In the genomic region with DNA sequence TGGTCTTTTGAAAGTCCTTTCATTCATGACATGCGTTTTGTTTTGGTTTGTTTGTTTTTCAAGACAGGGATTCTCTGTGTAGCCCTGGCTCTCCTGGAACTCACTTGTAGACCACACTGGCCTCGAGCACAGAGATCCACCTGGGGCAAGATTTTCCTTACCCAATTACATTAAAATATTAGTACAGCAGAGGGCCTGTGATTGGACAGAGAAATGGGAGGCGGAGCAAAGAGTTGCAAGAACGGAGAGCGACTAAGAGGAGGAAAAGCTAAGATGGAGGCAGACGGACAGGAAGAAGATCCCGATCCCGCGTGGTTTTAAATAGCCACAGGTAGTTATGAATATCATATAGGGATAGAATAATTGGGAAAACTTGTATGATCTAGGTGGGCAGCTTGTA, we compare ENCODE assay signal across 9 mouse cellular contexts. TPM values are rescaled to one million over a fixed set of nuclear protein-coding genes. Genes with fewer than 3 reads are reported as not detected.
DNase-seq lines count a peak whose midpoint lies in the region; ATAC-seq and TF ChIP-seq lines count a peak whose summit lies in the region.
"Had no signal": no experiment of that assay in that cellular context is flagged by ENCODE, and none has a peak within 500 bp of the region (broad histone marks: within the 10 kb centered on the region; RNA-seq: fewer than 3 reads in every experiment).

No protein-coding gene starts in this region.

- TF ChIP-seq POLR2A in liver, adult 2 months (IDR thresholded peaks at IDR 0.05; ENCODE audit: extremely low read depth, insufficient read depth, low read length), result no peak

- H3K4me1 ChIP-seq in ES-E14 (ENCODE audit: control insufficient read depth in 2 of 2, insufficient read depth in 2 of 2, low read length in 2 of 2, poor library complexity in 1 of 2), result no peaks in the 10 kb centered on the region
- no peaks in the 10 kb centered on the region for H3K4me1 ChIP-seq in heart, embryonic 10.5 days
- no peaks in the 10 kb centered on the region for H3K4me1 ChIP-seq in liver, adult 2 months (ENCODE audit: control insufficient read depth, insufficient read depth, low read length)
- H3K4me1 ChIP-seq in stomach, postnatal 0 days (replicated peaks; ENCODE audit: control insufficient read depth, insufficient read depth), result no peaks in the 10 kb centered on the region
- H3K4me1 ChIP-seq: embryonic facial prominence, embryonic 12.5 days had no signal

- peak overlapping the region; percentile 93; the same call in 1 of the 2 replicates for H3K9ac ChIP-seq in ES-E14 (ENCODE audit: insufficient read depth, low read depth, low read length, poor library complexity, severe bottlenecking)
- no peak overlapping the region for H3K9ac ChIP-seq in liver, adult 2 months (ENCODE audit: low read depth, low read length)
- H3K9ac ChIP-seq in stomach, postnatal 0 days (ENCODE audit: low read length), result no peak overlapping the region
- H3K9ac ChIP-seq: embryonic facial prominence, embryonic 12.5 days had no signal

- H3K4me2 ChIP-seq in stomach, postnatal 0 days (replicated peaks; ENCODE audit: low read depth), result no peak overlapping the region
- H3K4me2 ChIP-seq: embryonic facial prominence, embryonic 12.5 days had no signal

- no peaks in the 10 kb centered on the region for H3K9me3 ChIP-seq in ES-E14 (ENCODE audit: control insufficient read depth, insufficient read depth, low read depth, low read length)
- H3K9me3 ChIP-seq in heart, embryonic 10.5 days, result no peaks in the 10 kb centered on the region
- no peaks in the 10 kb centered on the region for H3K9me3 ChIP-seq in stomach, postnatal 0 days (ENCODE audit: control insufficient read depth, low read length)
- H3K9me3 ChIP-seq: embryonic facial prominence, embryonic 12.5 days had no signal

- no peaks in the 10 kb centered on the region for H3K27me3 ChIP-seq in heart, embryonic 10.5 days (ENCODE audit: insufficient read depth, poor library complexity, severe bottlenecking)
- no peaks in the 10 kb centered on the region for H3K27me3 ChIP-seq in liver, adult 2 months (ENCODE audit: control insufficient read depth, insufficient read depth, low read length)
- no peaks in the 10 kb centered on the region for H3K27me3 ChIP-seq in stomach, postnatal 0 days (ENCODE audit: control insufficient read depth, insufficient read depth, low read length)
- H3K27me3 ChIP-seq: embryonic facial prominence, embryonic 12.5 days had no signal

- no peaks in the 10 kb centered on the region for H3K79me2 ChIP-seq in liver, adult 2 months (ENCODE audit: control insufficient read depth, insufficient read depth, low read length)

- no peak for TF ChIP-seq EP300 in stomach, postnatal 0 days (optimal IDR thresholded peaks at IDR 0.05)

- in situ Hi-C loops in ES-E14 (cut with MboI; ENCODE audit: low sequenced_read_pairs in 2 of 2, unreplicated experiment in 2 of 2), result no loop called here

- peak; percentile 40 for DNase-seq in CD4-positive helper T cell, adult 2 months (ENCODE audit: low read depth, low spot score)
- DNase-seq in ES-E14 (ENCODE audit: low read depth, low spot score), result peak; percentile 52
- peak; percentile 78 for DNase-seq in heart, embryonic 10.5 days (ENCODE audit: low spot score)
- peak; percentile 43 for DNase-seq in liver, adult 2 months (ENCODE audit: extremely low read depth, low read depth, low spot score)
- peak; percentile 15 for DNase-seq in stomach, postnatal 0 days (ENCODE audit: low spot score)
- DNase-seq in urinary bladder, postnatal 10 days (ENCODE audit: low spot score), result no peak
- no peak for DNase-seq in gastrocnemius, adult 8-10 months (ENCODE audit: low spot score in 2 of 2)
- no peak for DNase-seq in urinary bladder, adult 18-20 months (ENCODE audit: low spot score in 2 of 2)

- no peak for TF ChIP-seq CTCF in liver, adult 2 months (IDR thresholded peaks at IDR 0.05; ENCODE audit: low read depth, low read length)
- TF ChIP-seq CTCF in stomach, postnatal 0 days (IDR thresholded peaks at IDR 0.05; ENCODE audit: low read depth), result no peak

- H3K27ac ChIP-seq in ES-E14 (ENCODE audit: insufficient read depth, low read depth, low read length, poor library complexity, severe bottlenecking), result no peak overlapping the region; the same call in 1 of the 2 replicates
- no peak overlapping the region for H3K27ac ChIP-seq in heart, embryonic 10.5 days
- H3K27ac ChIP-seq in liver, adult 2 months (replicated peaks; ENCODE audit: insufficient read depth, low read depth, low read length), result no peak overlapping the region
- no peak overlapping the region for H3K27ac ChIP-seq in stomach, postnatal 0 days (replicated peaks)
- H3K27ac ChIP-seq: embryonic facial prominence, embryonic 12.5 days had no signal

- WGBS in heart, embryonic 10.5 days, result 41% methylated on average over 9 of the region's 9 CpGs
- WGBS in liver, adult 2 months, result 39% methylated on average over 9 of the region's 9 CpGs
- 42% methylated on average over 9 of the region's 9 CpGs for WGBS in stomach, postnatal 0 days

- no peak for ATAC-seq in stomach, postnatal 0 days (ENCODE audit: low FRiP score, low TSS enrichment)

- H3K4me3 ChIP-seq in ES-E14 (ENCODE audit: insufficient read depth in 1 of 2, low read depth in 1 of 2, low read length in 2 of 2, poor library complexity in 1 of 2, severe bottlenecking in 1 of 2), result peak overlapping the region; percentile 78 to 88
- H3K4me3 ChIP-seq in heart, embryonic 10.5 days, result peak overlapping the region; percentile 33; the same call in 1 of the 2 replicates
- peak overlapping the region; percentile 63 for H3K4me3 ChIP-seq in liver, adult 2 months (ENCODE audit: insufficient read depth, low read depth, low read length)
- H3K4me3 ChIP-seq in stomach, postnatal 0 days (ENCODE audit: low read depth, low read length), result no peak overlapping the region
- H3K4me3 ChIP-seq: embryonic facial prominence, embryonic 12.5 days had no signal

- no peaks in the 10 kb centered on the region for H3K36me3 ChIP-seq in ES-E14 (ENCODE audit: control insufficient read depth, insufficient read depth, low read length, poor library complexity, severe bottlenecking)
- no peaks in the 10 kb centered on the region for H3K36me3 ChIP-seq in heart, embryonic 10.5 days
- H3K36me3 ChIP-seq in liver, adult 2 months (ENCODE audit: control insufficient read depth, insufficient read depth, low read length), result no peaks in the 10 kb centered on the region
- H3K36me3 ChIP-seq in stomach, postnatal 0 days (ENCODE audit: control insufficient read depth, insufficient read depth, low read length), result no peaks in the 10 kb centered on the region
- H3K36me3 ChIP-seq: embryonic facial prominence, embryonic 12.5 days had no signal

TF ChIP-seq in ES-E14, 5 proteins besides CTCF, POLR2A, EP300 and RAD21:
- TF ChIP-seq ZC3H11A (IDR thresholded peaks at IDR 0.05; ENCODE audit: borderline replicate concordance, low read depth, low read length) (no peak), CHD2 (IDR thresholded peaks at IDR 0.05; ENCODE audit: low read depth, low read length) (no peak), MAFK (IDR thresholded peaks at IDR 0.05; ENCODE audit: insufficient read depth, low read depth, low read length) (no peak), ZNF384 (IDR thresholded peaks at IDR 0.05; ENCODE audit: low read depth, low read length) (no peak), HCFC1 (IDR thresholded peaks at IDR 0.05; ENCODE audit: borderline replicate concordance, insufficient read depth, low read length) (no peak)

RNA-seq across cellular contexts. Expression of gene Taf1, which starts 5.2 kb away (rescaled TPM):
- total RNA-seq in ES-E14 (2012; rRNA removed), result 40.9 and 47.0 TPM in 2 replicates
- 11.1 and 12.8 TPM in 2 replicates for polyA plus RNA-seq in heart, embryonic 10.5 days (2016; fragmentation: Nextera tagmentation; extraction: Ambion mirVana)
- 11.6 and 13.3 TPM in 2 replicates for total RNA-seq in liver, adult 2 months (2014; rRNA removed)
- polyA plus RNA-seq in liver, adult 2 months (2012; rRNA removed), result 1.0 and 1.7 TPM in 2 replicates
- 3.5 and 3.6 TPM in 2 replicates for polyA plus RNA-seq in stomach, postnatal 0 days (2015; fragmentation: Nextera tagmentation; extraction: Ambion mirVana)
- total RNA-seq in gastrocnemius, adult 8-10 months (2022), result 10 to 100 TPM in 1 of 4 experiments, 1 to 10 TPM in 3; 7.0 to 10.3 (median 8.4) TPM

Comparison
In these comparisons a context has a peak if more than half of its experiments do, and no peak if none do; other contexts are left out.
1. DNase-seq: peak in CD4-positive helper T cell, adult 2 months (single experiment), ES-E14 (single experiment), heart, embryonic 10.5 days (single experiment), liver, adult 2 months (single experiment) and stomach, postnatal 0 days (single experiment); none in urinary bladder, postnatal 10 days (single experiment), gastrocnemius, adult 8-10 months (0 of 2) and urinary bladder, adult 18-20 months (0 of 2).